Mouse (Mus musculus) neural tube, embryonic 10.5 days (tissue): Measurements from ENCODE around the gene Ism1.

Experiments used
- DNase-seq: peaks from one replicate; pipeline ENCODE4 v3.0.0-alpha.2; 2017; ENCODE audit warnings: low spot score; ENCODE audit errors: extremely low spot score

Gene Ism1

DNA sequence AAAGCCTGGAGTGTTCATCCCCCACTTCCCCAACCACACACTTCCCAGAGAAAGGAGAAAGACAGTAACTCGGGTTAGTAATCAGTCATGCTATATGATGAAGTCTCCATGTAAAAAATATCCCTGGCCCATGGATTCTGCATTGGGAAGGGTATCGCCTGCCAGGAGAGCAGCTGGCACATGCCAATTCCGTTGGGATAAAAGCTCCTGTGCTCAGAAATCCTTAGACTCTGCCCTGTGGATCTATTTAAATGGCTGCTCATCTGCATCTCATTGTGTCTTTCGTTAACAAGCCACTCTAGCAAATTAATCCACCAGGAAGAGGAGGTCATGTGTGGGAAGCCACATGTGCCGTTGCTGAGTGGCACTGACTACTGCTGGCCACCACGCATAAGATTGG is 129.9 kb downstream of the Ism1 start:
- no peak for DNase-seq
